Mouse (Mus musculus) hindbrain, embryonic 15.5 days (tissue): Measurements from ENCODE around the gene Gja1. TPM values are rescaled to one million over a fixed set of nuclear protein-coding genes. Genes with fewer than 3 reads are reported as not detected.

Experiments used
- ATAC-seq: fragments of 200-750 bp; cut with Nextera tagmentation; 2 replicates; pipeline ENCODE4 v1.8.0; 2017; ENCODE audit warnings: low read depth, moderate number of reproducible peaks, moderate TSS enrichment; ENCODE audit not compliant: low FRiP score
- H3K27ac ChIP-seq: fragments of 300-500 bp; sonication (generic); replicated peaks from 2 replicates; pipeline ENCODE4 v1.5.1; 2015; ENCODE audit warnings: mild to moderate bottlenecking, inconsistent platforms
- H3K27me3 ChIP-seq: fragments of 300-500 bp; sonication (generic); 2 replicates; pipeline ENCODE4 v1.6.1; 2015; ENCODE audit warnings: control low read depth, inconsistent platforms
- H3K36me3 ChIP-seq: fragments of 300-500 bp; sonication (generic); 2 replicates; pipeline ENCODE4 v1.6.1; 2015; ENCODE audit warnings: control low read depth, inconsistent platforms
- H3K4me1 ChIP-seq: fragments of 300-500 bp; sonication (generic); replicated peaks from 2 replicates; pipeline ENCODE4 v1.6.1; 2015; ENCODE audit warnings: control low read depth, inconsistent platforms
- H3K4me2 ChIP-seq: fragments of 300-500 bp; sonication (generic); 2 replicates; pipeline ENCODE4 v1.6.1; 2015; ENCODE audit warnings: moderate library complexity, mild to moderate bottlenecking, inconsistent platforms
- H3K4me3 ChIP-seq: fragments of 300-500 bp; sonication (generic); 2 replicates; pipeline ENCODE4 v1.5.1; 2015; ENCODE audit warnings: mild to moderate bottlenecking, inconsistent platforms
- H3K9ac ChIP-seq: fragments of 300-500 bp; sonication (generic); 2 replicates; pipeline ENCODE4 v1.6.1; 2015; ENCODE audit warnings: inconsistent platforms
- H3K9me3 ChIP-seq: fragments of 300-500 bp; sonication (generic); 2 replicates; pipeline ENCODE4 v1.6.1; 2016; ENCODE audit warnings: control low read depth, inconsistent platforms
- WGBS: fragments of 180-500 bp; shearing (Covaris S2); methylation state at CpG from one replicate; pipeline ENCODE4 v1.1.7; 2015; 5-methylcytosine and 5-hydroxymethylcytosine counted together
- polyA plus RNA-seq: library from polyadenylated mRNA; unstranded; fragments of >200 nt; fragmentation: Nextera tagmentation; extraction: Ambion mirVana; gene quantifications from 2 replicates; pipeline ENCODE4 v1.2.1, GENCODE M21; 2015

The Gja1 gene
- 103 and 128 TPM in 2 replicates for polyA plus RNA-seq

DNA sequence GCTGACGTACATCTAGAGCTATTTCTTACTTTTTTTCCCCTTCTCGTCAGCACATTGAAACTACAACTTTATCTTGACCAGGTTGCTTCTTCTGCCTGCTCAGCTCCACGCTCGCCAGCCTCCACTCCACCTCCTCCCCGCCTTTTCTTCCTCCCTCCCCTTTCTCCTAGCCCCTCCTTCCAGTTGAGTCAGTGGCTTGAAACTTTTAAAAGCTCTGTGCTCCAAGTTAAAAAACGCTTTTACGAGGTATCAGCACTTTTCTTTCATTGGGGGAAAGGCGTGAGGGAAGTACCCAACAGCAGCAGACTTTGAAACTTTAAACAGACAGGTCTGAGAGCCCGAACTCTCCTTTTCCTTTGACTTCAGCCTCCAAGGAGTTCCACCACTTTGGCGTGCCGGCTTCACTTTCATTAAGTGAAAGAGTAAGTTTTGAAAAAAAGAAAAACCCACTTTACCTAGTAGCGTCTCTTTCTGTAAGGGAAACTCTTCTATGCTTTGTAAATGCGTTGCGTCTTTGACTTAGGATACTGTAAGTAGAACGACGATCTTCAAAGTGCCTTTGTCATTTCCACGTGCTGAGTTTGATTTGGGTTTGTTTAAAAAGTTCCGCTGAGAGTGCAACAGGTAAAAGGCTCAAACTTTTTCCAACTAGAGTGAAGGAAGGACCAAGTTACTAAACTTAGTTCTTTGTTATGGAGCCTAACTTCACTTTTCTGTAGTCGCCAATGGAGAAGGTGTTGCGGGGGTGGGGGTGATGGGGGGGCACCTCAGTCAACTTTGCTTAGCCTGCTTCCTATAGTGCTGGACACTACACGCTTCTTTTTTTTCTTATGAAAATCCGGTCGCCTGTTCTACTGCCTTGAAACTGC is at the start of gene Gja1:
Gene Gja1, plus strand, starts transcription at position 234 of the 869 bp plus-strand sequence.
- H3K4me1 ChIP-seq: peaks cover 27% of the 10 kb centered on the region
- peaks cover 15% of the 10 kb centered on the region for H3K27me3 ChIP-seq
- peak within 1 kb of the TSS; percentile 94 for H3K4me2 ChIP-seq
- ATAC-seq: no peak
- peak within 1 kb of the TSS; percentile 75 for H3K27ac ChIP-seq
- no peaks in the 10 kb centered on the region for H3K9me3 ChIP-seq
- H3K9ac ChIP-seq: peak within 1 kb of the TSS; percentile 57
- under 1% methylated on average over 23 of the region's 23 CpGs for WGBS
- no peaks in the 10 kb centered on the region for H3K36me3 ChIP-seq
- peak within 1 kb of the TSS; percentile 55 for H3K4me3 ChIP-seq

GRCm38 (mm10) chr10:56338851-56339489 is 38.2 kb upstream of the Gja1 start:
- WGBS: 54% methylated on average over 6 of the region's 6 CpGs
- H3K27ac ChIP-seq: no peak overlapping the region
- H3K4me3 ChIP-seq: no peak overlapping the region
- peak; percentile 86 for ATAC-seq
- H3K9ac ChIP-seq: no peak overlapping the region
- no peaks in the 10 kb centered on the region for H3K4me1 ChIP-seq
- no peaks in the 10 kb centered on the region for H3K9me3 ChIP-seq
- no peak overlapping the region for H3K4me2 ChIP-seq
- no peaks in the 10 kb centered on the region for H3K36me3 ChIP-seq
- H3K27me3 ChIP-seq: no peaks in the 10 kb centered on the region

GRCm38 (mm10) chr10:56360472-56360871 is 16.7 kb upstream of the Gja1 start:
- no peaks in the 10 kb centered on the region for H3K27me3 ChIP-seq
- H3K9ac ChIP-seq: no peak overlapping the region
- no peaks in the 10 kb centered on the region for H3K9me3 ChIP-seq
- no peak overlapping the region for H3K4me3 ChIP-seq
- ATAC-seq: no peak
- no peak overlapping the region for H3K27ac ChIP-seq
- no peaks in the 10 kb centered on the region for H3K36me3 ChIP-seq
- no peaks in the 10 kb centered on the region for H3K4me1 ChIP-seq
- no peak overlapping the region for H3K4me2 ChIP-seq
- 70% methylated on average over 4 of the region's 4 CpGs for WGBS

GRCm38 (mm10) chr10:56369073-56369472 is 8.1 kb upstream of the Gja1 start:
- H3K27me3 ChIP-seq: no peaks in the 10 kb centered on the region
- ATAC-seq: 0 out of 2 replicates have a peak, but pooled peaks have one; percentile 64
- no peaks in the 10 kb centered on the region for H3K9me3 ChIP-seq
- no peak overlapping the region for H3K27ac ChIP-seq
- H3K4me1 ChIP-seq: peaks cover 3% of the 10 kb centered on the region; the same call in 1 of the 2 replicates
- WGBS: 25% methylated on average over 7 of the region's 7 CpGs
- H3K36me3 ChIP-seq: no peaks in the 10 kb centered on the region
- no peak overlapping the region for H3K4me3 ChIP-seq
- H3K9ac ChIP-seq: no peak overlapping the region
- no peak overlapping the region for H3K4me2 ChIP-seq

- peak overlapping the region; percentile 20; the same call in 1 of the 2 replicates for H3K9ac ChIP-seq
- WGBS: 29% methylated on average over 8 of the region's 8 CpGs
- peak; percentile 82 for ATAC-seq
These were observed 4.0 kb upstream of the Gja1 start for GRCm38 (mm10) chr10:56373021-56373720.

GRCm38 (mm10) chr10:56374169-56374568 is 3.0 kb upstream of the Gja1 start:
- Histone ChIP-seq H3K9me3 (no peaks in the 10 kb centered on the region), H3K9ac (no peak overlapping the region), H3K4me2 (no peak overlapping the region), H3K4me1 (peaks cover 24% of the 10 kb centered on the region), H3K36me3 (no peaks in the 10 kb centered on the region), H3K4me3 (no peak overlapping the region), H3K27ac (no peak overlapping the region), H3K27me3 (peaks cover 15% of the 10 kb centered on the region)
- 23% methylated on average over 5 of the region's 5 CpGs for WGBS
- no peak for ATAC-seq

More at GRCm38 (mm10) chr10:56373021-56373720, 4.0 kb upstream of the Gja1 start:
- no peaks in the 10 kb centered on the region for H3K9me3 ChIP-seq
- H3K36me3 ChIP-seq: no peaks in the 10 kb centered on the region
- H3K27ac ChIP-seq: no peak overlapping the region
- H3K4me1 ChIP-seq: peaks cover 14% of the 10 kb centered on the region
- peak overlapping the region; percentile 38 for H3K4me2 ChIP-seq
- H3K4me3 ChIP-seq: no peak overlapping the region
- H3K27me3 ChIP-seq: peaks cover 15% of the 10 kb centered on the region

DNA sequence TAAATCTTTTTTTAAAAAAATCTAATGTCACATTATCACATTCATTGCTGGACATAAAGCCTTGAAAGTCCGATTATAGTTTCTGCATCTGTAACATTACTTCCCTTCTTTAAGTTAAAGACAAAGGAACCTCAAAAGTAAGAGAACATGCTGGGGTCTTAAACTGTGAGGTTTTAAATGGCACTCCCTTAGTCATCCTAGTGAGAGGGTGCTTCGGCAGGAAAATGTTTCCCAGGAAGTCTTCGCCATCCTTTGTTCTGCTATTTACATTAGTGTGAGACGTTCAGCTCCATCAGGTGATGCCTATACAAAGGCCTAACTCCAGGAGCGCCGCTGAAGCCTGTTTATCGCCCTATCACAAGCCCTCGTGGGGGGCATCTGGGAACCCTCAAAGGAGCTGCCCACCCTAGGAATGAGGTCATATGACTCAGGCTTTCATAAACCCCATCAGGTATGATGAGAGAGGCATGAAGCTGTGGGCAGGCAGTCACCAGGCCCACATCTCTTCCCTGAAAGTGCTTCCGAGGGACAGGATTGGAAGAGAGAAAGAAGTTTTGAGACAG is 1.1 kb upstream of the Gja1 start:
- ATAC-seq: no peak
- H3K9me3 ChIP-seq: no peaks in the 10 kb centered on the region
- H3K4me3 ChIP-seq: no peak overlapping the region
- H3K4me1 ChIP-seq: peaks cover 27% of the 10 kb centered on the region
- no peaks in the 10 kb centered on the region for H3K36me3 ChIP-seq
- 18% methylated on average over 9 of the region's 9 CpGs for WGBS
- no peak overlapping the region for H3K9ac ChIP-seq
- H3K27me3 ChIP-seq: peaks cover 15% of the 10 kb centered on the region
- no peak overlapping the region for H3K27ac ChIP-seq
- no peak overlapping the region for H3K4me2 ChIP-seq

DNA sequence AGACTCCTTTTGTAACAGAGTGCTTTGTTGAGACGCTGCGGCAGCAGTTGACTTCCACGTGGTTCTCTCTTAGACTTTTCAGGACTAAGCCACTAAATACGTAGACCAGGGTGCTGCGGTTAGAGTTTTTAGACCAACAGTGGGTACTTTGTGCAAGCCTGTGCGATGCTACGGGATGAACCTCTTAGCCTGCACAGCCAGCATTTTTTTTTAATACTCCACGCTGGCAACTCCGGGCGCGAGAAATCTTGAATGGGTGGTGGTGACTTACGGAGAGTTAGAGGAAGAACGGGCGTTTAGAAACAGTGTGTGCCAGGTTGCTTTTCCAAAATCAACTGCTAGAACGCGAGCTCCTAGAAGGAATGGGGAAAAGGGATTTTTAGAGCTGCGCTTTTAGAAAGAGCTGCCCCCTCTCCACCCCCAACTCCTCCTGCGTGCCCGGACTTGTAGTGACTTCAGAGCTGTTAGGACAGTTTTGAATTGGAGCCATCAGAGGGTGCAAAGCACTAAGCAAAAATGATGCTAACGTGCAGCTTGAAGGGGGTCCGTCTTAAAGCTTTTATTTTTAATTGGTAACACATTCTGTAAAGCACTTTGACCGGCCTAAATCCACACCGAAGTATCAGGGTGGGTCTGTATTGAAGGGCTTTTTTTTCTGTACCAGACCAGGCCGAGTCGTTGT is 977 bp downstream of the Gja1 start:
- Histone ChIP-seq H3K27ac (peak overlapping the region; percentile 75), H3K4me2 (peak overlapping the region; percentile 94), H3K4me3 (peak overlapping the region; percentile 55), H3K36me3 (no peaks in the 10 kb centered on the region), H3K9ac (peak overlapping the region; percentile 57), H3K4me1 (peaks cover 27% of the 10 kb centered on the region), H3K9me3 (no peaks in the 10 kb centered on the region), H3K27me3 (peaks cover 15% of the 10 kb centered on the region)
- peak; percentile 65 for ATAC-seq
- under 1% methylated on average over 25 of the region's 25 CpGs for WGBS

DNA sequence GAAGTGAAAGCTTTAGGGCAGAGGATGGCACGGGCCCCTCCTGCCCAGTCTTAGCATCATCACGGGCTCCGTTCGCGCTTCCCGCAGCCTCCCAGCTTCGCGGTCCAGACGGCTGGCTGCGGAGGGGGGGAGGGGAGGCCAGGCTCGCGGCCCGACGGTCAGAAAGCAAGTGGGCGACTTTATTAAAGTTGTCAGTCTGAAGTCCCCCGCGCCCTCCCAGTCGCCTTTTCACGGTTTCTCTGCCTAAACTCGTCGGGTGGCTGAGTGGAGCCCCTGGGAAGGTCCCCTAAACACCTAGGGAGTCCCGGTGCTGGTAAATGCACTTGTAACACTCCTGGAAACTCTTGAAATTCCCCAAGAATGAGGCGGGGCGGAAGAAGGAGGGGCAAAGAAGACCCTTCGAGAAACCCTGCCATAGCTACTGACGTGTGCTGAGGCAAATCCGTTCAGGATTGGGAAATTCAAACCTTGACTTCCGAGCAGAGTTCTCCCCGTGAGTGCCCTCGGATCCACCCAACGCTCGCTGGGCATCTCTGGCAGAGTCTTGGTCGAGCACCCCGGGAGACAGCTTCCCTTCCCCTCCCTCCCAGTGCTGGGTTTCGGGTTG is 1.6 kb downstream of the Gja1 start:
- H3K4me3 ChIP-seq: peak overlapping the region; percentile 55
- under 1% methylated on average over 35 of the region's 35 CpGs for WGBS
- ATAC-seq: peak; percentile 78
- peaks cover 24% of the 10 kb centered on the region for H3K4me1 ChIP-seq
- peak overlapping the region; percentile 94 for H3K4me2 ChIP-seq
- H3K36me3 ChIP-seq: no peaks in the 10 kb centered on the region
- H3K9ac ChIP-seq: peak overlapping the region; percentile 57
- H3K9me3 ChIP-seq: no peaks in the 10 kb centered on the region
- H3K27me3 ChIP-seq: peaks cover 15% of the 10 kb centered on the region
- H3K27ac ChIP-seq: peak overlapping the region; percentile 75

DNA sequence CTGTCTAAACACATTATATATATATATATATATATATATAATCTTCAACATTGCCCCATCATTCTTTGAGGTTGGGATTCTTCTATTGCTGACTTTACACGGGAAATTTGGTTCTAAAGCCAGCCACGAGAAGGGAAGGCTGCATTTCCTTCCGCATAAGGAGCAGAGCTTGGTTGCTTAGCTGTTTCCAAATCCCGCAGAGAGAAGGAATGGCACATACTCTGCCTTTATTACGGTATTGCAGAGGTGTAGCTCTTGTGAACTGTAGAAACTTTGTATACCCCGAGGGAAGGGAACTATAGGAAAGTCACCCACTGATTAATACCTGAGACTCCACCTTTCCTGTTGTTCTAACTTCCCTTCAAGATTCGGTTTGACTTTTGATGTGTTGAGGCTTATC is 2.6 kb downstream of the Gja1 start:
- H3K4me1 ChIP-seq: peaks cover 24% of the 10 kb centered on the region
- peak overlapping the region; percentile 57; the same call in 1 of the 2 replicates for H3K9ac ChIP-seq
- ATAC-seq: no peak
- peak overlapping the region; percentile 55 for H3K4me3 ChIP-seq
- no peak overlapping the region for H3K27ac ChIP-seq
- peaks cover 12% of the 10 kb centered on the region for H3K27me3 ChIP-seq
- H3K36me3 ChIP-seq: no peaks in the 10 kb centered on the region
- H3K4me2 ChIP-seq: peak overlapping the region; percentile 94
- H3K9me3 ChIP-seq: no peaks in the 10 kb centered on the region
- WGBS: 7% methylated on average over 7 of the region's 7 CpGs
